Mouse (Mus musculus) 3134 (cell line): ENCODE results near the gene Sema3a.
"Not testable (repeated sequence)": the region's sequence is repeated elsewhere in the genome, so short reads cannot be mapped to it uniquely, and the experiment has no call there.

ENCODE experiments used
- DNase-seq: peaks from one replicate; pipeline ENCODE4 v3.0.0-alpha.2; 2011; ENCODE audit warnings: low spot score; ENCODE audit not compliant: insufficient read length; ENCODE audit errors: extremely low read depth

The Sema3a gene

DNA sequence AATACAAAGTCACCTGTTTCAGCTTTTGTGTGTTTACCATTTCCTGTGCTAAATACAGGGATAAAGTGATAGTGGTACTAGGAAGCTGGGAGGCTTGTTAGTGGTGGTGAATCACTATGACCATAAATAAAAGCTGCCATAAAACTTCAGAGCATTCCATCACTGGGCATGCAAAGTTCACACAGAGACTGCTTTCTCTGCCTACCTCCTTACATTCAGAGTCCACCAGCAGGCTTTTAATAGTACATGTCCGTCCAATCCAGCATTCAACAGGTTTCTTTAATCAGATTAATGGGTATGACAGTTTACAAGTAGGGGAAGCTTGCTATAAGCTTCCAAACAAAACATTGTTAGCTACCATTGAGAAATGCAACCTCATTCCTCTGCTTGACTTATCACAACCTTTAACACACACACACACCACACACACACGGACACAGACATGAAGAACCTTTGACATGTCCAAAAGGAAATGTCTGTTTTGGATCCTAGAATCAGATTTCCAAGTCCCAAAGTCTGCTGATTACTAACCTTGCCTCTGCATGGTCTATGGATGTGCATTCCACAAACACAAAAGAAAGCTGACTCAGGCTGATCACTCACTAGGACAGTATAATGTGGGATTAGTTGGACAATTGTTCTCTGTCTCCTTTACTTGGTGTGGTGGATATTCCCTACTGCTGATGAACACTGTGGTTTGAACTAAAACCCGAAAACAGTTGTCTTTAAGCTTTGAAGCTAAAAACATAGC lies 291.9 kb downstream of the Sema3a start:
- no peak for DNase-seq

DNA sequence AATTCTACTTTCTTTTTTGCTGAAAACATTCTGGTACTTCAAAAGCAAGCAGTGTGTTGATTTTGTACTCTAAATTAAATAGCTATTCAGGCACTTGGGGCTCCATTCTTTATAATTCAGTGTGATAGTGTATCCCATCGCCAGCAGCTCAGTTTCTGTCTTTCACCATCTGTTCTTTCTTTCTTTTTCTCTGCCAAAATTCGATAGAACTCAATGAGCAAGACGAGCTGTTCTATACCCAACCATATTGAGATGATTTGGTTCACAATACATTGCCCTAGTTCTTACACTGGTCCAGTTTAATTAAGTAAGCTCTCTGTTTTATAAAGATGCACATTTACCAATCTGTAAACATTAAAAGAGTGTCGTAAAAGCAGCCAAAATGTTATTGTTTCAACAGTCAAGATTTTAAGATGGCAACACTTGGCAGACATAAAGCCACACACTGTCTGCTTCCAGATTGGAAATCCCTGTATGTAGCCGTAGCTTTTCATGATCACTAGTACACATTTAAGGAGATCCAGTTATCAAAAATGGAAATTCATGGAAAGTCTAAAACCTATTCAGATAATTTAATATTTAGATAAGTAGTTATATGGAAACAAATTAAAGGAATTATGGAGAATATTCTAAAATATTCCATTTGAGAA lies 296.2 kb downstream of the Sema3a start:
- no peak for DNase-seq

DNA sequence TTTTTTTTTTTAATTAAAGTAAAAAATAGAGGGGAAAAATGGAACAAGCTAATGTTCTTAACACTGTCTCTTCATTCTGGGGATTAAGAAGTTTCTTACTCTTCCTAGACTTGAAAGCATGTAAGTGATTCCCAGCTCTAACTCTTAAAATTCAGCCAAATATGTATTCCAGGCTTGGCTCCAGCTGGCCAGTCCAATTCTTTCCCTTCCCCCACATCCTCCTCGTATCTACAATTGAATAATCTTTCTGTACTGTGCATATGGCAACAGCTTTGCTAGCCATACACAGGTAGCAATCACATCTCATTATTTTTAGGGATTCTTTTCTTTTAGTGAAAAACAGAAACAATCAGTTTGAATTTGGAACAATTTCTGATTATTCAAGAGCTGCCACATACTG lies 303.5 kb downstream of the Sema3a start:
- DNase-seq, result no peak

GRCm38 (mm10) chr5:13431827-13432226 lies 306.6 kb downstream of the Sema3a start:
- no peak for DNase-seq

GRCm38 (mm10) chr5:13432574-13432973 lies 307.4 kb downstream of the Sema3a start:
- no peak for DNase-seq

DNA sequence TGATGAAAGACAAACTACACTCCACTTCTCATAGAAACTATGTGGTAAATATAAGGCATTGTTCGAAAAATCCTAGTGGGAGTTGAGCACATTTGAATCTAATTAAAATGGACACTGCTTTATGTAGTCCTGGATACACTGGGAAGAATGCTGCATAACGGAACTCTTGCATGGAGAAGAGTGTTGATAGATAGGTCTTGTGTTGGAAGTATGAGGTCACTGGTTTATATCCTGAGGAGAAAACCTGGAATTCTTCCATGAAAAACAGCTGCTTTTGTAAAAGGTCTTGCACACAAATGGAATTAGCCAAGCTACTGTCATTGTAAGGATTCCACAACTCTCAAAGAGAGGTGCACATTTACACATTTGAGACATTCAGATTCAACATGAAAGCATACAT lies 308.1 kb downstream of the Sema3a start:
- no peak for DNase-seq

DNA sequence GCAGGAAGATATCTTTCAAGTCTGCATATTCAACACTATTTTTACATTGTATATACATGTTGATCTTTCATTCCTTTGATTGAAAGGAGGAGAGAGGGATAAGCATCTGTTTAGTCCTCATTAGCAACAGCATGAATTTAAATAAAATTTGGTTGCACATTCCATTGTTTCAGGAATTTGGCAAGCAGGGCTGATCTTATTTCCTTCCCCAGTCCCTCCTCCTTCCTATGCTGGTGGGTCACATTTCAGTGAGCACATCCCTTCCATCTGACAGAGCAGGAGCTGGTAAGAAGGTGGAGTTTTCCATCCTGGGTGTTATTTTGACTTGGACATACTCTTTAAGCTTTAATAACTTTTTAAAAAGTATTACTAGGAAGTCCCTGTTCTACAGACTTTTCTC lies 315.9 kb downstream of the Sema3a start:
- no peak for DNase-seq

GRCm38 (mm10) chr5:13460182-13461001 lies 335.2 kb downstream of the Sema3a start:
- no peak for DNase-seq

DNA sequence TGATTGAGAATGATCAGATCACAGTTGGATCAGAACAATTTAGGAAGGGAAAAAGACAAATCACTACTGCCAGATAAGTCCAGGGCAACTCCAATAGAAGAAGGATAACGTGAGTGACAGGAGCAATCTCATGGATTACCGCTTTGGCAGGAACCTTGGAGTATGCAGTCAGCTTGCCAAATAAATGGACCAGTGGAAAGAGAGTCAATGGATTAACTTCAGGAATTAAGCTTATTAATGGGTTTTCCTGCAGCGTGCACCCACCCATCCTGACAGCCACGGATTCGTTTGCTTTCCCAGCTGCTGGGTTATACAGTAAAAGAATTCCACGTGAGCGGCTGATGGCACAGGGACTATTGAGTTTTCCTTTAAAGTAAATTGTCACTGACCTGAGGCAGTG lies 343.6 kb downstream of the Sema3a start:
- DNase-seq, result no peak

- DNase-seq, result no peak
These were observed 344.2 kb downstream of the Sema3a start for GRCm38 (mm10) chr5:13469401-13469800.

- no peak for DNase-seq
These were observed 345.1 kb downstream of the Sema3a start for GRCm38 (mm10) chr5:13470057-13470905.

GRCm38 (mm10) chr5:13477653-13478052 lies 352.4 kb downstream of the Sema3a start:
- DNase-seq, result peak; percentile 43

GRCm38 (mm10) chr5:13488671-13489070 lies 363.5 kb downstream of the Sema3a start:
- no peak for DNase-seq

GRCm38 (mm10) chr5:13495967-13496366 lies 370.8 kb downstream of the Sema3a start:
- not testable (repeated sequence) for DNase-seq

- DNase-seq, result peak; percentile 11
These were observed 374.6 kb downstream of the Sema3a start for GRCm38 (mm10) chr5:13499835-13500234.

DNA sequence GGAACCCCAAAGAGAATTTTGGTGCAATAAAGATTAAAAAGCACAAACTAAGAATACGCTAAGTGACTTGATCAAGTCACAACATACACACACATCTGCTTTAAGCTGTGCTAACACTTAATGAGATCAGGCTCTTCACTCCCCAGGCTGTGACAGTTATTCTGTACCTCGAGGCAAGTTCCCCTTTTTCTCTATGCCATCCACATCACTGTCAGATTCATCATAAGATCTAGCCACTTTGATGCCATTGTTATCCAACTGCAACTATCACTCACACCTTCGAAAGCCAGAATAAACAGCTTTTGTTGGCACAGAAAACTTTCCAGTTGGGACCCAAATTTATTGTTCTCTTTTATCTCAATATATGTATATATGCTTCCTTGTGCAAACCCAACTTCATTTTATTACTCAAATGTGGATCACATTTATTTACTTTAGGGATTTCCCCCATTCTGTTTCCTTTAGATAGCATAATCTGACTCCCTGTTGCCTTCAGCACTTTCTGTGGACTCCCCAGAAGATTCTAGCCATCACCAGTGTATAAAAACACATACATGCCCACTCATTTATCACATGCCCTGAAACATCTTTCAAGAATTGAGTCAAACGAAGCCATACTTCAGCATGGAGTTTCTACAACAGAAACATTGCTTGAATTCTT lies 380.8 kb downstream of the Sema3a start:
- no peak for DNase-seq

DNA sequence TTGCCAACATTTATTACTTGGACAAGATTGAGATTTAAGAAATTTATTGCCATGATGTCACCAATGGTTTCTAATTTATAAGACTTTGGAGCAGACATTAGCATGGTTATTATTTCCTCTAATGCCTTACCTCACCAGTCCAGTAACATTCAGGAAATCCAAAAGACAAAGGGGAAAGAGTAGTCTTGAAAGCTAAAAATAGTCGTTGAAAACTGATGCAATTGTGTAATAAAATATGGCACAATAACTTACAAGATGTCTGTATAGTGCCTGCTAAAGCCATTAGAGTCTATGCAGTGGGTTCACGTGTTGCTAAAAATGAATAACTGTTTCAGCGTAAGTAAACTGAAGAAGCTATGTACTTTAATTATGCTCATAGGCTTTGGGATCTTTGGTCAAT lies 383.9 kb downstream of the Sema3a start:
- DNase-seq, result no peak

DNA sequence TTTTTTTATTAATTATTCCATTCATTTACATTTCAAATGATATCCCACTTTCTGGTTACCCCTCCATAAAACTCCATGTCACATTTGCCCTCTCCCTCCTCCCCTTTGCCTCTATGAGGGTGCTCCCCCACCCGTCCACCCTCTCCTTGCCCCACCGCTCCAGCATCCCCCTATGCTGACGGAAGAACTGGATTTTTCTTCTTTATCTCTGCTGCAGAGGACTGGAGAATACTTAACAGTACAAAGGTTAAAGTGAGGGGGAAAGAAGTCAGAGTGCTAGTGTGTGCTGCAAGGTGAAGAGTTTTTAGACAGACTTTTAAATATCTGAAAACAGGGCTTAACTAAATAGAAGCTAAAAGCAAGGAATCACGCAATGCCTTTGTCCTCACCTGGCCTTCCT lies 391.8 kb downstream of the Sema3a start:
- DNase-seq, result no peak

GRCm38 (mm10) chr5:13525597-13525996 lies 400.4 kb downstream of the Sema3a start:
- DNase-seq, result no peak

DNA sequence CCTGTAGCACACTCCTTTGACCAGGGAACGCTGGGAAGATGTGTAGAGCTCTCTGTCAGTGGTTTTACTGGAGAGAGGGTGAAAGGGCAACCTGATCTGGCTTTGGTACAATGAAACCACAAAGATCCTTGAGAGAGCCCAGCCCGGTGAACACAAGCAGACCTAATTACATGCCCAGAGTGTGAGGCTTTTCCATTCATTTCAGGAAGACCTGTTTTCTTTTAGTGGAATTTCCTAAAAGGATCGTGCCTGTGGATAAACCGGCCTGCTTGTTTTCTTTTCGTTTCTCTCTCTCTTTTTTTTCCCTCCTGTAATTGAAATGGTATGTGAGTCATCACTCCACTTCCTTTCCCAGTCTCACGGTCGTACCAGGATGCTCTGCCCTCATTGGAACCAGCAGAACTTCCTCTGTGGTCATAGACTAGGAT lies 401.8 kb downstream of the Sema3a start:
- DNase-seq, result peak; percentile 69
